Mouse (Mus musculus): ENCODE data around the gene Lrrc73. TPM values are rescaled to one million over a fixed set of nuclear protein-coding genes. Genes with fewer than 3 reads are reported as not detected.

The Lrrc73 gene
- polyA plus RNA-seq, 1 experiment from 2014 or later: 0.70 TPM

- no peak overlapping the region for H3K4me2 ChIP-seq
- no peaks in the 10 kb centered on the region; the same call in 1 of the 2 replicates for H3K27me3 ChIP-seq (ENCODE audit: control insufficient read depth, insufficient read depth, low read length)
- no peaks in the 10 kb centered on the region for H3K36me3 ChIP-seq (ENCODE audit: control insufficient read depth, insufficient read depth, low read length)
- H3K4me3 ChIP-seq (ENCODE audit: low read depth, low read length): no peak overlapping the region
- H3K9me3 ChIP-seq (replicated peaks; ENCODE audit: control insufficient read depth, low read length): no peaks in the 10 kb centered on the region
- WGBS (ENCODE audit: insufficient replicate concordance): 59% methylated on average over 6 of the region's 6 CpGs
- no peak for ATAC-seq (replicated peaks; ENCODE audit: insufficient number of reproducible peaks, low FRiP score, low TSS enrichment)
- no peak overlapping the region for H3K27ac ChIP-seq (ENCODE audit: low read depth, low read length)
- peaks cover 13% of the 10 kb centered on the region for H3K4me1 ChIP-seq (ENCODE audit: control insufficient read depth, insufficient read depth, low read length)
- no peak overlapping the region for H3K9ac ChIP-seq (ENCODE audit: low read depth, low read length)
These were observed 32.1 kb downstream of the Lrrc73 start for GRCm38 (mm10) chr17:46285407-46285806.

GRCm38 (mm10) chr17:46287678-46288095, 34.4 kb downstream of the Lrrc73 start:
- H3K4me2 ChIP-seq: no peak overlapping the region
- H3K4me1 ChIP-seq (ENCODE audit: control insufficient read depth, insufficient read depth, low read length): 0 out of 2 replicates have a peak, but pooled peaks cover 3% of the 10 kb centered on the region
- H3K9me3 ChIP-seq (replicated peaks; ENCODE audit: control insufficient read depth, low read length): no peaks in the 10 kb centered on the region
- H3K9ac ChIP-seq (ENCODE audit: low read depth, low read length): 0 out of 2 replicates have a peak overlapping the region, but pooled peaks have one; percentile 46
- no peaks in the 10 kb centered on the region for H3K36me3 ChIP-seq (ENCODE audit: control insufficient read depth, insufficient read depth, low read length)
- no peak overlapping the region for H3K4me3 ChIP-seq (ENCODE audit: low read depth, low read length)
- no peaks in the 10 kb centered on the region; the same call in 1 of the 2 replicates for H3K27me3 ChIP-seq (ENCODE audit: control insufficient read depth, insufficient read depth, low read length)
- H3K27ac ChIP-seq (ENCODE audit: low read depth, low read length): no peak overlapping the region
- 41% methylated on average over 11 of the region's 11 CpGs for WGBS (ENCODE audit: insufficient replicate concordance)
- no peak for ATAC-seq (replicated peaks; ENCODE audit: insufficient number of reproducible peaks, low FRiP score, low TSS enrichment)

GRCm38 (mm10) chr17:46296601-46297000, 43.3 kb downstream of the Lrrc73 start:
- Histone ChIP-seq H3K36me3 (ENCODE audit: control insufficient read depth, insufficient read depth, low read length) (no peaks in the 10 kb centered on the region), H3K4me2 (0 out of 2 replicates have a peak overlapping the region, but pooled peaks have one; percentile 100), H3K27ac (ENCODE audit: low read depth, low read length) (no peak overlapping the region), H3K4me1 (ENCODE audit: control insufficient read depth, insufficient read depth, low read length) (peaks cover 7% of the 10 kb centered on the region), H3K9me3 (replicated peaks; ENCODE audit: control insufficient read depth, low read length) (no peaks in the 10 kb centered on the region), H3K9ac (ENCODE audit: low read depth, low read length) (no peak overlapping the region), H3K27me3 (ENCODE audit: control insufficient read depth, insufficient read depth, low read length) (peaks cover 65% of the 10 kb centered on the region), H3K4me3 (ENCODE audit: low read depth, low read length) (no peak overlapping the region; the same call in 1 of the 2 replicates)
- ATAC-seq (replicated peaks; ENCODE audit: insufficient number of reproducible peaks, low FRiP score, low TSS enrichment): no peak
- WGBS (ENCODE audit: insufficient replicate concordance): 42% methylated on average over 6 of the region's 6 CpGs

- H3K4me3 ChIP-seq (ENCODE audit: low read depth, low read length): peak overlapping the region; percentile 61
- peak overlapping the region; percentile 100 for H3K4me2 ChIP-seq
- no peaks in the 10 kb centered on the region for H3K9me3 ChIP-seq (replicated peaks; ENCODE audit: control insufficient read depth, low read length)
- H3K27ac ChIP-seq (ENCODE audit: low read depth, low read length): no peak overlapping the region
- no peaks in the 10 kb centered on the region for H3K36me3 ChIP-seq (ENCODE audit: control insufficient read depth, insufficient read depth, low read length)
- peaks cover 7% of the 10 kb centered on the region for H3K4me1 ChIP-seq (ENCODE audit: control insufficient read depth, insufficient read depth, low read length)
- H3K9ac ChIP-seq (ENCODE audit: low read depth, low read length): no peak overlapping the region
- WGBS (ENCODE audit: insufficient replicate concordance): 9% methylated on average over 6 of the region's 6 CpGs
- no peak for ATAC-seq (replicated peaks; ENCODE audit: insufficient number of reproducible peaks, low FRiP score, low TSS enrichment)
- peaks cover 65% of the 10 kb centered on the region for H3K27me3 ChIP-seq (ENCODE audit: control insufficient read depth, insufficient read depth, low read length)
These were observed 43.7 kb downstream of the Lrrc73 start for GRCm38 (mm10) chr17:46297028-46297363.

GRCm38 (mm10) chr17:46297364-46298219, 44.3 kb downstream of the Lrrc73 start, which contains the start of gene Dlk2:
Dlk2 (plus strand) TSS chr17:46297421.
- under 1% methylated on average over 57 of the region's 86 CpGs for WGBS (ENCODE audit: insufficient replicate concordance)
- Histone ChIP-seq H3K36me3 (ENCODE audit: control insufficient read depth, insufficient read depth, low read length) (no peaks in the 10 kb centered on the region), H3K4me3 (ENCODE audit: low read depth, low read length) (peak within 1 kb of the TSS; percentile 61), H3K4me1 (ENCODE audit: control insufficient read depth, insufficient read depth, low read length) (peaks cover 7% of the 10 kb centered on the region), H3K4me2 (peak within 1 kb of the TSS; percentile 100), H3K27me3 (ENCODE audit: control insufficient read depth, insufficient read depth, low read length) (peaks cover 68% of the 10 kb centered on the region), H3K9me3 (replicated peaks; ENCODE audit: control insufficient read depth, low read length) (no peaks in the 10 kb centered on the region), H3K9ac (ENCODE audit: low read depth, low read length) (peak within 1 kb of the TSS; percentile 64; the same call in 1 of the 2 replicates), H3K27ac (ENCODE audit: low read depth, low read length) (no peak within 1 kb of the TSS)
- ATAC-seq (replicated peaks; ENCODE audit: insufficient number of reproducible peaks, low FRiP score, low TSS enrichment): peak; percentile 18; the same call in 1 of the 2 replicates

GRCm38 (mm10) chr17:46298220-46298913, 45.0 kb downstream of the Lrrc73 start:
- Histone ChIP-seq H3K4me2 (peak overlapping the region; percentile 100), H3K4me3 (ENCODE audit: low read depth, low read length) (peak overlapping the region; percentile 61), H3K9me3 (replicated peaks; ENCODE audit: control insufficient read depth, low read length) (no peaks in the 10 kb centered on the region), H3K27me3 (ENCODE audit: control insufficient read depth, insufficient read depth, low read length) (peaks cover 62% of the 10 kb centered on the region), H3K9ac (ENCODE audit: low read depth, low read length) (peak overlapping the region; percentile 64; the same call in 1 of the 2 replicates), H3K4me1 (ENCODE audit: control insufficient read depth, insufficient read depth, low read length) (peaks cover 7% of the 10 kb centered on the region), H3K36me3 (ENCODE audit: control insufficient read depth, insufficient read depth, low read length) (no peaks in the 10 kb centered on the region), H3K27ac (ENCODE audit: low read depth, low read length) (no peak overlapping the region)
- ATAC-seq (replicated peaks; ENCODE audit: insufficient number of reproducible peaks, low FRiP score, low TSS enrichment): peak; percentile 44; the same call in 1 of the 2 replicates
- WGBS (ENCODE audit: insufficient replicate concordance): under 1% methylated on average over 47 of the region's 48 CpGs

GRCm38 (mm10) chr17:46301892-46302291, 48.6 kb downstream of the Lrrc73 start:
- 69% methylated on average over 12 of the region's 12 CpGs for WGBS (ENCODE audit: insufficient replicate concordance)
- no peak overlapping the region for H3K4me2 ChIP-seq
- H3K36me3 ChIP-seq (ENCODE audit: control insufficient read depth, insufficient read depth, low read length): no peaks in the 10 kb centered on the region
- H3K4me3 ChIP-seq (ENCODE audit: low read depth, low read length): no peak overlapping the region
- no peaks in the 10 kb centered on the region for H3K9me3 ChIP-seq (replicated peaks; ENCODE audit: control insufficient read depth, low read length)
- H3K27me3 ChIP-seq (ENCODE audit: control insufficient read depth, insufficient read depth, low read length): peaks cover 42% of the 10 kb centered on the region
- peaks cover 7% of the 10 kb centered on the region for H3K4me1 ChIP-seq (ENCODE audit: control insufficient read depth, insufficient read depth, low read length)
- no peak for ATAC-seq (replicated peaks; ENCODE audit: insufficient number of reproducible peaks, low FRiP score, low TSS enrichment)
- no peak overlapping the region for H3K27ac ChIP-seq (ENCODE audit: low read depth, low read length)
- H3K9ac ChIP-seq (ENCODE audit: low read depth, low read length): no peak overlapping the region

GRCm38 (mm10) chr17:46304184-46304583, 50.9 kb downstream of the Lrrc73 start:
- no peaks in the 10 kb centered on the region for H3K36me3 ChIP-seq (ENCODE audit: control insufficient read depth, insufficient read depth, low read length)
- peaks cover 22% of the 10 kb centered on the region for H3K27me3 ChIP-seq (ENCODE audit: control insufficient read depth, insufficient read depth, low read length)
- no peaks in the 10 kb centered on the region for H3K4me1 ChIP-seq (ENCODE audit: control insufficient read depth, insufficient read depth, low read length)
- 84% methylated on average over 9 of the region's 9 CpGs for WGBS (ENCODE audit: insufficient replicate concordance)
- ATAC-seq (replicated peaks; ENCODE audit: insufficient number of reproducible peaks, low FRiP score, low TSS enrichment): no peak
- no peak overlapping the region for H3K4me2 ChIP-seq
- H3K4me3 ChIP-seq (ENCODE audit: low read depth, low read length): no peak overlapping the region
- no peak overlapping the region for H3K9ac ChIP-seq (ENCODE audit: low read depth, low read length)
- H3K27ac ChIP-seq (ENCODE audit: low read depth, low read length): no peak overlapping the region
- no peaks in the 10 kb centered on the region for H3K9me3 ChIP-seq (replicated peaks; ENCODE audit: control insufficient read depth, low read length)

All from heart, embryonic 11.5 days (tissue).